Mouse (Mus musculus) heart, adult 2 months (tissue): ENCODE data around the gene Tfb1m. TPM values are rescaled to one million over a fixed set of nuclear protein-coding genes. Genes with fewer than 3 reads are reported as not detected.

Experiments used
- DNase-seq, 2 experiments: peaks; one replicate each; pipeline ENCODE4 v3.0.0; 2021
- H3K27ac ChIP-seq: fragments of 200-600 bp; 2 replicates; pipeline ENCODE4 v1.8.1; 2022
- H3K27me3 ChIP-seq: fragments of 200-500 bp; 2 replicates; pipeline ENCODE4 v1.6.1; 2012; ENCODE audit warnings: mild to moderate bottlenecking, low read length, inconsistent platforms, mixed read lengths; ENCODE audit not compliant: control insufficient read depth, insufficient read depth
- H3K36me3 ChIP-seq: fragments of 200-500 bp; 2 replicates; pipeline ENCODE4 v1.6.1; 2012; ENCODE audit warnings: low read length, inconsistent platforms; ENCODE audit not compliant: control insufficient read depth, insufficient read depth
- H3K4me1 ChIP-seq: fragments of 200-500 bp; 2 replicates; pipeline ENCODE4 v1.6.1; 2011; ENCODE audit warnings: low read length; ENCODE audit not compliant: control insufficient read depth, insufficient read depth
- H3K4me3 ChIP-seq: fragments of 200-600 bp; 2 replicates; pipeline ENCODE4 v1.8.1; 2022
- H3K79me2 ChIP-seq: fragments of 200-500 bp; replicated peaks from 2 replicates; pipeline ENCODE4 v1.6.1; 2012; ENCODE audit warnings: mild to moderate bottlenecking, inconsistent platforms, low read length, moderate library complexity, mixed read lengths; ENCODE audit not compliant: control insufficient read depth, insufficient read depth
- H3K9ac ChIP-seq: fragments of 200-500 bp; 2 replicates; pipeline ENCODE4 v1.6.1; 2012; ENCODE audit warnings: low read depth, mild to moderate bottlenecking, control low read depth, inconsistent platforms, low read length, mixed read lengths
- CTCF ChIP-seq: fragments of 200-600 bp; IDR thresholded peaks from 2 replicates; pipeline ENCODE4 v1.8.1; 2022; ENCODE audit warnings: antibody characterized with exemption, mild to moderate bottlenecking, moderate library complexity
- EP300 ChIP-seq: fragments of 200-500 bp; IDR thresholded peaks from 2 replicates; pipeline ENCODE4 v1.6.1; 2011; ENCODE audit warnings: low read depth, low read length, control low read depth; ENCODE audit not compliant: insufficient read depth
- POLR2A ChIP-seq: fragments of 200-500 bp; IDR thresholded peaks from 2 replicates; pipeline ENCODE4 v1.6.1; 2011; ENCODE audit warnings: mild to moderate bottlenecking, low read depth, low read length, control low read depth; ENCODE audit not compliant: insufficient read depth
- WGBS: fragments of 180-500 bp; shearing (Covaris S2); methylation state at CpG from one replicate; pipeline ENCODE4 v1.1.7; 2018; 5-methylcytosine and 5-hydroxymethylcytosine counted together
- intact Hi-C: fragments of 180-260 bp; cut with DNase I; formaldehyde crosslinking; loops from one replicate; pipeline ENCODE4 v1.15.1; 2025
- polyA plus RNA-seq: library from polyadenylated mRNA; depleted of rRNA; stranded (reverse); fragments of >200 nt; gene quantifications from 2 replicates; pipeline ENCODE4 v1.2.3, GENCODE M21; 2012
- total RNA-seq, 2 experiments: library from RNA; stranded (reverse); gene quantifications; 2 replicates each; pipeline ENCODE4 v1.2.3; 2021

Tfb1m gene
- total and polyA plus RNA-seq, 3 experiments, result 4.8 to 11.0 (median 9.7) TPM

DNA sequence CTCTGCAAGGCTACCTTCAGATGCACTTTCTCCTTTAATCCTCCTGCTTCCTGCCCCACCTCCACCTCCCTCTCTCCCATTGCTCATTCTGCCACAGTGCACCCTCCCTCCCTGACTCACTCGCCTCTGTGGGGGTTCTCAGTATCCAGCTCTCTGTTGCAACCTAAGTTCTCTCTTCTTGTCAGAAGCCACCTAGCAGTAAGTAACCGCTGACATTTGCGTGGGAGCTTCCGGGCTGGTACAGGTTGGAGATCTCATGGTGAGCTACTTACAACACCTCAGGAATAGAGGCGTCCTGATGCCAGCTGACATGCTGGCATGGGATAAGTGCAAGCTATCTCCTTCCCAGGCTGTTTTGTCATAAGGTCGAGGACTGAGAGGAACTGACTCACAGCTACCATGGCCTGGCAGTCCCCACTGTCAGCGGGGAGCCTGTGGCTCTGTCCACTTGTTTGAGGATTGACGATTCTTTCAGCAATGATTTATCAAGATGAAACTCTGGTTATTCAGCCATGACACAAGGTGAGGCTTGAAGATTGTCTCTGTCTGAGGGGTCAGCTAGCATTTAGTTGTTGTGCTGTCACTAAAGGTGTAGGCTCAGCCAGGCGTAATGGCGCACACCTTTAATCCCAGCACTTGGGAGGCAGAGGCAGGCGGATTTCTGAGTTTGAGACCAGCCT is 67.2 kb downstream of the Tfb1m start:
- Histone ChIP-seq H3K79me2 (no peaks in the 10 kb centered on the region), H3K9ac (no peak overlapping the region), H3K27ac (no peak overlapping the region), H3K36me3 (no peaks in the 10 kb centered on the region), H3K4me3 (no peak overlapping the region), H3K27me3 (no peaks in the 10 kb centered on the region), H3K4me1 (no peaks in the 10 kb centered on the region)
- no peak for TF ChIP-seq POLR2A
- no peak for TF ChIP-seq CTCF
- no peak for TF ChIP-seq EP300
- no peak for DNase-seq
- intact Hi-C loops, result no loop called here
- WGBS, result 75% methylated on average over 11 of the region's 11 CpGs

DNA sequence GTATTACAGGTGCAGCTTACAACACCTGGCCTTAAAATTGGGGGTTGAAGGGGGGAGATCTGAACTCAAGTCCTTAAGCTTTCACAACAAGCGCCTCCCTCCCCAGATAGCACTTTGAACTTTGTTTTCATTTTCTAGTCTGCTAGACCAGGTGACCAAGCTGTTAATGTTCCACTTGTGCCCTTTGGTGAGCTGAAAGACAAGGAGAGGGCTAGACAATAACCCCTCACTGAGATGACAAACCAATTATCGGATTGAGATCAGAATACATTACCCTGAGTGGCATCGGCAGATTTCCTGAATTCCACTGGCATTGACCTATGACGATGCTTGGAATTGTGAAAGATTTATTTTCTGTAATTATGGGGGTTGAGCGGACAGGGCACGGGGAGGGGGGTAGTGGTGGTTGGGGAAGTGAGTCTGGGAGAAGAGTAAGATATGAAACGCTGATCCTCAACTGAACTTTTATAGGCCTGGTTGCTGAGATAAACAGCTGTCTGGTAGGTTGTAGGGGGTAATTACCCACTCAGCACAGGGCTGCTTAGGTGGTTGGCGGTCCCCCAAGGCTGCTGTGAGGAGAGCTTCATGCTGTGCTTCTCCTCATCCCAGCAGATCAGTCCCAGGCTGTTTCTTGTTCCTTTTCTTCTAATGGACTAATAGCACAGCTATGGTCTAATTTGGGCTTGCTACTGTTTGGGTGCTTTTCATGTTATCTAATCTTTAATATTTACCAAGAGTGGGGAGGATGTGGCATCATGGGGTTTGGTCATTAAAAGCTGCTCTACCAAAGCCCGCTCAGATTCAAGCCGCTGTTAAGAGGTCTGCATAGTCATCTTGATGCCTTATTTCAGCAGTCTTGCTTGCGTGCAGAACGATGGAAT is 69.6 kb downstream of the Tfb1m start:
- no peak for DNase-seq
- Histone ChIP-seq H3K4me3 (no peak overlapping the region), H3K79me2 (no peaks in the 10 kb centered on the region), H3K9ac (no peak overlapping the region), H3K27me3 (no peaks in the 10 kb centered on the region), H3K4me1 (no peaks in the 10 kb centered on the region), H3K27ac (no peak overlapping the region), H3K36me3 (no peaks in the 10 kb centered on the region)
- WGBS, result 78% methylated on average over 12 of the region's 12 CpGs
- no peak for TF ChIP-seq POLR2A
- TF ChIP-seq CTCF, result no peak
- no peak for TF ChIP-seq EP300
- intact Hi-C loops, result no loop called here

DNA sequence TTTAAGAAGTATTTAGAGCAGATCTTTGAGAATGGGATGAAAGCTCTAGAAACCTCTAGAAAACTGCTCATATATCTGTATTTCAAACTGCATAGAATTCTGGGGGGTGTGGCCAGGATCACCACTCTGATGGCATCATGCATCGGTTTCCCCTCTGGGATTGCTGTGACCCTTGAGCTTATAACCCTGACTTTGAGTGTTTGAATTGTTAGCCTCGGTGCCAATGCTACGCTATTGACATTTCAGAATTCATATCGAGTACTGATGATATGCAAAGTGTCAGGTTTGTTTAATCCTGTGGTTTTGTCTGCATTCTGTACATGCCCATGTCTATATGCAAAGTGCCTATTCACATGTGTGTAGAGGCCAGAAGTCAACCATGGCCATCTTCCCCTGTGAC is 70.4 kb downstream of the Tfb1m start:
- Histone ChIP-seq H3K27me3 (no peaks in the 10 kb centered on the region), H3K4me1 (no peaks in the 10 kb centered on the region), H3K27ac (no peak overlapping the region), H3K9ac (no peak overlapping the region), H3K36me3 (no peaks in the 10 kb centered on the region), H3K79me2 (no peaks in the 10 kb centered on the region), H3K4me3 (no peak overlapping the region)
- intact Hi-C loops, result no loop called here
- no peak for DNase-seq
- WGBS, result 90% methylated on average over 4 of the region's 4 CpGs
- TF ChIP-seq CTCF (no peak), EP300 (no peak), POLR2A (no peak)

DNA sequence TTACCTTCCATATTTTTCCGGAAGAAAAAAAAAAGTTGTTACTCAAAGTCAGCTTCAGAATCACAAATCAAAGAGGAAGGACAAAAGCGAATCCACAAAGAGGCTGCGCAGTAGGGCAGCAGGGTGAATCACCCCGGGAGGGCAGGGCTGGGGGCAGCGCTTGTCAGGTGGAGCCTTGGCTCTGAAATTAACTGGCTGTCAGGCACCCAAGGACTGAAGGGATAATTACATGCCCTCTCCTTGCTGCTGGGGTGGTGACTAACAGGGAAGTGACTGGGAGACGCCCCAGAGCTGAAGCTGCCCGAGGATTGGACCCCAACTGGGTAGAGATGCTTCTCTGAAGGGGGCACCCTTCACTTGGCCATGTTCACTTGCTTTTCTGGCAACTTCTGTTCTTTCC is 71.7 kb downstream of the Tfb1m start:
- WGBS, result 71% methylated on average over 7 of the region's 7 CpGs

DNA sequence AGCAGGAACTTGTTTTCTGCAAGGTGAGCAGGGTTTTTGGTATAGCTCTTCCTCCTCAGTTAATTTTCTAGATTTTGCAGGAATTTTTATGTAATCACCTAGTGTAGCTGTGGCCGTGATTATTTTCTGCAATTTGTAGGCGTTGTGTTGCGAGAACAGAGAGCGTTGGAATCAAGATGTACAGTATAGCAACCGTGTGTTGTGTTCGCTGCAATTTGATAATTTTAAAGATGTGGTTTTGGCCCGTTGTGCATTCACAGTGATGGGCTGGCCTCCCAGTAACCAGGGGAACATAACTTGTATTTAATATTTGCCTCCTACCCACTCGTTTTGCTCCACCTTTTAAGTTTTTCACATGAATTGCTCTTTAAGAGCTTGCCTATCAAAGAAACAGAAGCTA is 74.5 kb downstream of the Tfb1m start:
- H3K27me3 ChIP-seq, result no peaks in the 10 kb centered on the region
- H3K36me3 ChIP-seq, result no peaks in the 10 kb centered on the region
- H3K4me1 ChIP-seq, result no peaks in the 10 kb centered on the region
- 84% methylated on average over 8 of the region's 8 CpGs for WGBS
- no peak overlapping the region for H3K4me3 ChIP-seq
- intact Hi-C loops, result no loop called here
- no peak for DNase-seq
- TF ChIP-seq EP300 (no peak), POLR2A (no peak), CTCF (no peak)
- H3K79me2 ChIP-seq, result no peaks in the 10 kb centered on the region
- H3K9ac ChIP-seq, result no peak overlapping the region
- H3K27ac ChIP-seq, result no peak overlapping the region

More for the DNA sequence above, 71.7 kb downstream of the Tfb1m start:
- Histone ChIP-seq H3K36me3 (no peaks in the 10 kb centered on the region), H3K4me3 (no peak overlapping the region), H3K27me3 (no peaks in the 10 kb centered on the region), H3K27ac (no peak overlapping the region), H3K9ac (no peak overlapping the region), H3K4me1 (no peaks in the 10 kb centered on the region), H3K79me2 (no peaks in the 10 kb centered on the region)
- TF ChIP-seq EP300, result no peak
- no peak for TF ChIP-seq POLR2A
- intact Hi-C loops, result no loop called here
- no peak for DNase-seq
